Mouse (Mus musculus): ENCODE measurements at regions not wholly inside any gene's neighbourhood (a gene's known extent, or its start where the extent isn't known, plus 50 kb on each side); places are given as distances from the start of the nearest gene placed in this dataset.

DNA sequence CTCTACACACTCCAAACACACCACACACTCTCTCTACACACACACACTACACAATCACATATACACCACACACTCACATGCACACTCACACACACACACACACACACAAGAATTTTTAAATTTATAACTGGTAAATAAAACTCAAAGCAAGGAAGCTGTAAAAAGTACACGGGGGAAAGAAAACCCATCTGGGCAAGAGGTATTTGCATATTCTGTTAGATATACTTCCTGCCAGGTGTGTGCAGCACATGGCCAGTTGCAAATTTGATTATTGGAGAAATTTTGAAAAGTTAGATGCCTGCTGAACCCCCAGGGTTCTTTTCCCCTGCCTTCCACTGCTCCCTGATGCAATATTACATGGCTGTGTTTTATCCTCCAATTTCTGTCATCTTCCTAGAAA lies 226.4 kb downstream of the Lpin1 start:
- TF ChIP-seq CTCF (IDR thresholded peaks at IDR 0.05; ENCODE audit: low read depth, low read length) (no peak), POLR2A (IDR thresholded peaks at IDR 0.05; ENCODE audit: borderline replicate concordance, low read depth, low read length) (no peak)
